Mouse (Mus musculus) embryonic fibroblast, embryonic 13.5 days (primary cell): ENCODE measurements at regions not wholly inside any gene's neighbourhood (a gene's known extent, or its start where the extent isn't known, plus 50 kb on each side); places are given as distances from the start of the nearest gene placed in this dataset.

ENCODE experiments used
- CTCF ChIP-seq: IDR thresholded peaks from 2 replicates; pipeline ENCODE4 v1.5.1; 2011; ENCODE audit warnings: mild to moderate bottlenecking, control low read depth, low read length, moderate library complexity, borderline replicate concordance; ENCODE audit not compliant: insufficient read depth
- POLR2A ChIP-seq: IDR thresholded peaks from 2 replicates; pipeline ENCODE4 v1.6.1; 2011; ENCODE audit warnings: low read depth, mild to moderate bottlenecking, control low read depth, low read length, moderate library complexity

DNA sequence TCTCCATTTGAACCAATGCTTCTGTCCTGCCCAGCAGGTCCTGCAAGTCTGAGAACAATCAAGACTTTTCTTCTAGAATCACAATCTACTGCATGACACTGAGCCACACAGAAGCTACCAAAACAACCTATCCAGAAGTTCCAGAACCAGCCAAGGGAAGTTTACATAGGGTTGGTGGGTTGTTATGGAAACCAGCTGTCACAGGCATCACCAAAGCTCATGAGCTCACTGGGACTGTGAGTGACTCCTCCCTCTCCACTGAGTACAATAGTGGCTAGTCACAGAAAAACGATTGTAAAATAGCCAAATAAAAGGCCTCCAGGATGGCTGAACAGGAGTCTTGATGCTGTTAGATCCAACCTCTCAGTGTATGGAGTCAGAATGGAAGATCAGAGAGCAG, 115.6 kb upstream of the D7Ertd443e start:
- TF ChIP-seq POLR2A: no peak
- TF ChIP-seq CTCF: no peak
